Mouse (Mus musculus): ENCODE measurements at regions not wholly inside any gene's neighbourhood (a gene's known extent, or its start where the extent isn't known, plus 50 kb on each side); places are given as distances from the start of the nearest gene placed in this dataset.
"Not testable (repeated sequence)": the region's sequence is repeated elsewhere in the genome, so short reads cannot be mapped to it uniquely, and the experiment has no call there.

GRCm38 (mm10) chr12:114562978-114563377 lies 1019.3 kb downstream of the Adam6a start:
- intact Hi-C loops (cut with DNase I): no loop called here
- DNase-seq: no peak

GRCm38 (mm10) chr12:114563683-114564082 lies 1020.0 kb downstream of the Adam6a start:
- intact Hi-C loops (cut with DNase I): no loop called here

GRCm38 (mm10) chr12:114564329-114564728 lies 1020.6 kb downstream of the Adam6a start:
- DNase-seq: no peak
- intact Hi-C loops (cut with DNase I): no loop called here

More at GRCm38 (mm10) chr12:114563683-114564082, 1020.0 kb downstream of the Adam6a start:
- no peak for DNase-seq

- intact Hi-C loops (cut with DNase I): no loop called here
- no peak for DNase-seq
Observed at GRCm38 (mm10) chr12:114583371-114583770, 1039.7 kb downstream of the Adam6a start.

- intact Hi-C loops (cut with DNase I): no loop called here
- DNase-seq: peak in 1 of 2 experiments; percentile 5
Observed at GRCm38 (mm10) chr12:114587227-114587626, 1043.5 kb downstream of the Adam6a start.

GRCm38 (mm10) chr12:114597672-114598071 lies 1054.0 kb downstream of the Adam6a start:
- intact Hi-C loops (cut with DNase I): no loop called here
- DNase-seq: no peak

DNA sequence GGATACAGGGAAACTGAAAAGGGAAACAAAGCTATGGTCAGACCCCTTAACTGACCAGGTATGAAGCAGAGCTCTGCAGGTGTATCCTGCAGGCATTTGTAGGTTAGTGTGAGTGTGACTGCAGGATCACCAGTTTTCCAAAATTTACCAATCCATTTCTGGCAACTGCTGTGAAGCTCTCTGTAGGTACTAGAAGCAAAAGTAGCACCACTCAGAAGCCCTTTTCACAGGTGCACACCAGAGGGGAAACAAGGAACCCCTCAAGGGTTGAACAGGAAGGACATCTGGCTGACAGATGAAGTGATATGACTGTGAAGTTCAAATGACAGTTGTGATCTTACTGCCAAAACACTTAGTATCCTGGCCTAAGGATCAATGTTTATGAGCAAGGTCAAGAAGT lies 1065.5 kb downstream of the Adam6a start:
- DNase-seq: no peak
- intact Hi-C loops (cut with DNase I): no loop called here

GRCm38 (mm10) chr12:114612108-114612507 lies 1068.4 kb downstream of the Adam6a start:
- intact Hi-C loops (cut with DNase I): no loop called here
- DNase-seq: no peak

DNA sequence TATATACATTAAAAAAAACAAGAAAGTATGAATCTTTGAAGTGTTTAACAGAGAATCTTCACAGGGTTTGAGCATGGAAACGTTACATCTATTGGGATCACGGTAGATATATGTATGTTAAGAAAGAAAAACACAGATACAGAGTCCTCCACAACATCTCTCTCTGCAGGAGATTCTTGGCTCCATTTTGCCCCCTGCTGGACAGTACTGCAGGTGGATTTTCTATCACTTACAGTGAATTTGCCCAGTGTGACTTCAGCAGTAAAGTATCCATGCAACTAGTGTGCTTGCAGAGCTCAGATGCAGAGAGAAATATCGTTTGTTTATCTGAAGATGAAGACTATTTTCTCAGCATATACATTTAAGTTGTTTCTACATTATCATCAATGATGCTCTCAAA lies 1071.5 kb downstream of the Adam6a start:
- intact Hi-C loops (cut with DNase I): no loop called here
- no peak for DNase-seq

- DNase-seq: no peak
- intact Hi-C loops (cut with DNase I): no loop called here
Observed at GRCm38 (mm10) chr12:114615712-114616111, 1072.0 kb downstream of the Adam6a start.

GRCm38 (mm10) chr12:114641089-114641488 lies 1097.4 kb downstream of the Adam6a start:
- no peak for DNase-seq
- intact Hi-C loops (cut with DNase I): no loop called here

GRCm38 (mm10) chr12:114646372-114646771 lies 1102.7 kb downstream of the Adam6a start:
- no peak for DNase-seq
- intact Hi-C loops (cut with DNase I): no loop called here

GRCm38 (mm10) chr12:114650432-114651101 lies 1106.9 kb downstream of the Adam6a start:
- intact Hi-C loops (cut with DNase I); DNase-seq: not testable (repeated sequence)

GRCm38 (mm10) chr12:114657134-114657533 lies 1113.4 kb downstream of the Adam6a start:
- intact Hi-C loops (cut with DNase I): not testable (repeated sequence)

More at GRCm38 (mm10) chr12:114657134-114657533, 1113.4 kb downstream of the Adam6a start:
- not testable (repeated sequence) for DNase-seq

Small RNA genes in the stretch of these regions (microRNA-seq; reads per million reads assigned to microRNA genes)
- gene Mir7094-1: 0 reads per million in 2 experiments
- 0 reads per million in 2 experiments for gene Mir7094-2

Measured in heart, postnatal 14 days (tissue).